Mouse (Mus musculus) midbrain, embryonic 14.5 days (tissue): ENCODE measurements at regions not wholly inside any gene's neighbourhood (a gene's known extent, or its start where the extent isn't known, plus 50 kb on each side); places are given as distances from the start of the nearest gene placed in this dataset.
A peak's percentile ranks its signal among the peaks of the same experiment; 100 is the strongest.

Source experiments
- ATAC-seq: fragments of 200-750 bp; cut with Nextera tagmentation; 2 replicates; pipeline ENCODE4 v1.8.0; 2017; ENCODE audit warnings: moderate number of reproducible peaks, moderate library complexity; ENCODE audit not compliant: low FRiP score, low TSS enrichment
- DNase-seq: peaks from one replicate; pipeline ENCODE4 v3.0.0-alpha.2; 2015
- H3K27ac ChIP-seq: fragments of 300-500 bp; sonication (generic); replicated peaks from 2 replicates; pipeline ENCODE4 v1.5.1; 2014; ENCODE audit warnings: mild to moderate bottlenecking, low read depth, low read length, moderate library complexity
- H3K27me3 ChIP-seq: fragments of 300-500 bp; sonication (generic); 2 replicates; pipeline ENCODE4 v1.6.1; 2014; ENCODE audit warnings: low read length, control low read depth, mixed read lengths; ENCODE audit not compliant: control insufficient read depth, insufficient read depth
- H3K36me3 ChIP-seq: fragments of 300-500 bp; sonication (generic); 2 replicates; pipeline ENCODE4 v1.6.1; 2014; ENCODE audit warnings: low read length, control low read depth; ENCODE audit not compliant: control insufficient read depth, insufficient read depth
- H3K4me1 ChIP-seq: fragments of 300-500 bp; sonication (generic); 2 replicates; pipeline ENCODE4 v1.6.1; 2014; ENCODE audit warnings: mild to moderate bottlenecking, antibody characterized with exemption, low read length, control low read depth; ENCODE audit not compliant: control insufficient read depth, insufficient read depth
- H3K4me2 ChIP-seq: fragments of 300-500 bp; sonication (generic); 2 replicates; pipeline ENCODE4 v1.6.1; 2014; ENCODE audit warnings: mild to moderate bottlenecking, low read length, moderate library complexity
- H3K4me3 ChIP-seq: fragments of 300-500 bp; sonication (generic); replicated peaks from 2 replicates; pipeline ENCODE4 v1.5.1; 2014; ENCODE audit warnings: low read depth, low read length
- H3K9ac ChIP-seq: fragments of 300-500 bp; sonication (generic); replicated peaks from 2 replicates; pipeline ENCODE4 v1.6.1; 2014; ENCODE audit warnings: mild to moderate bottlenecking, low read length, moderate library complexity
- H3K9me3 ChIP-seq: fragments of 300-500 bp; sonication (generic); 2 replicates; pipeline ENCODE4 v1.6.1; 2016; ENCODE audit warnings: low read length, control low read depth, mixed read lengths; ENCODE audit not compliant: control insufficient read depth
- WGBS: fragments of 180-500 bp; shearing (Covaris S2); extraction: QIAGEN DNeasy Blood & Tissue Kit; methylation state at CpG from one replicate; pipeline ENCODE4 v1.1.7; 2014; 5-methylcytosine and 5-hydroxymethylcytosine counted together

DNA sequence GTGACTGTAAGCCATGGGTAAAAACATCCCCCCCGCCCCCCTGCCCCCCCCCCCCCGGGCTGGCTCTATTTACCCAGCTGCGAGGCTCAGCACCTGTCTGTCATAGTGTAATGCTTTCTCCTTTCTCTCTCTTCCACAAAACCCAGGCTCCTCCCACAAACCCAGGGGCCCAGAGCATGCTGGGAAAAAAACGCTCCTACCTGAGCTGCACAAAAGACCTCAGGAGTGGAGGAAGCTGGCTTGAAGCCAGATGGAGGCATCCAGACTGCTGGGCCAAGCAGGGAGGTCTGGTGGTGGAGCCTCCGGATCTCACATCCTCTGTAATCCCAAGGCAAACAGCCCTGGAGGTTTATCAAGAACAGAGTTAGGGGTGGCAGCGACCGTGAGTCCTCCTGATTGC, 553.6 kb downstream of the Med13l start:
- ATAC-seq (no peak), DNase-seq (peak; percentile 35)
- Histone ChIP-seq H3K9me3 (no peaks in the 10 kb centered on the region), H3K4me3 (no peak overlapping the region), H3K4me2 (no peak overlapping the region), H3K27me3 (no peaks in the 10 kb centered on the region), H3K36me3 (no peaks in the 10 kb centered on the region), H3K9ac (no peak overlapping the region), H3K4me1 (no peaks in the 10 kb centered on the region), H3K27ac (no peak overlapping the region)
- WGBS: 52% methylated on average over 7 of the region's 7 CpGs

DNA sequence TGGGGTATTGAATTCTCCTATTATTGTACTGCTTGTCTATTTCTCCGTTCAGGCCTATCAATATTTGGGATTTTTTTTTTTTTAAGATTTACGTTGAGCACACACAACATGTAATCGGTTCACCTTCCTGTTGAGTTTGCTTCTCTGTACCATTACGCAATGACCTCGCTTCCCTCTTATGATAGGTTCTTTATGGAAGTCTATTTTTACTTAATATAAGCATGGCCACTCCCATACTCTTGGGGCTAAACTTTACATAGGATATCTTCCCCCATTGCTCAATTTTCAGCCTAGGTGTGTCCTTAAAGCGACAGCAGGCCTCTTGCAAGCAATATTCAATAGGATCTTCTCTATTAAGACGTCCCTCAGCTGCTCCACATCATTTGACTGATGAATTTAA, 544.7 kb upstream of the Tbx3 start:
- Histone ChIP-seq H3K9me3 (no peaks in the 10 kb centered on the region), H3K36me3 (no peaks in the 10 kb centered on the region), H3K4me2 (no peak overlapping the region), H3K4me1 (no peaks in the 10 kb centered on the region), H3K27me3 (no peaks in the 10 kb centered on the region), H3K27ac (no peak overlapping the region), H3K4me3 (no peak overlapping the region), H3K9ac (no peak overlapping the region)
- WGBS: 91% methylated on average over 7 of the region's 7 CpGs
- DNase-seq (no peak), ATAC-seq (no peak)

GRCm38 (mm10) chr5:119130176-119130575, 540.3 kb upstream of the Tbx3 start:
- H3K27ac ChIP-seq: no peak overlapping the region
- no peak overlapping the region for H3K9ac ChIP-seq
- WGBS: 92% methylated on average over 7 of the region's 7 CpGs
- H3K4me2 ChIP-seq: no peak overlapping the region
- H3K27me3 ChIP-seq: no peaks in the 10 kb centered on the region
- no peaks in the 10 kb centered on the region for H3K36me3 ChIP-seq
- no peaks in the 10 kb centered on the region for H3K4me1 ChIP-seq
- no peak for ATAC-seq
- H3K9me3 ChIP-seq: no peaks in the 10 kb centered on the region
- DNase-seq: no peak
- H3K4me3 ChIP-seq: no peak overlapping the region

DNA sequence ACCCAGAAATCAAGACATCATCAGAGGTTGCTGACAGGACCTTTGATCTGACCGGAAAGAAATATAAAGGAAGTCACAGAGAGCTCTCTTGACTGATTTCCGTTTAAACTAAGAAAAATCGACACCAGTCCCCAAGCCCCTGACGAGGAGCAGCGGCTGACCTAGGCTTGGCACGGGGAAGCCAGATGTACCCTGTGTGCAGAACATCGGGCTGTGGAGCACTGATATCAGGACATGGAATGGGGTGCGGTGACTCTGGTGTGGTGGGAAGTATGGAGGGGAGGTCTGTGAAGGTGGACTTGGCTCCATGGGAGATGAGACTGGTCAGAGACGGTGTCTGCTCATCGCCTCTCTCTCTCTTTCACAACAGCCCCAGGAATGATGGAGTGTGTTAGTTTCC, 539.0 kb upstream of the Tbx3 start:
- H3K9ac ChIP-seq: no peak overlapping the region
- no peaks in the 10 kb centered on the region for H3K27me3 ChIP-seq
- no peaks in the 10 kb centered on the region for H3K4me1 ChIP-seq
- no peaks in the 10 kb centered on the region for H3K9me3 ChIP-seq
- WGBS: 60% methylated on average over 10 of the region's 10 CpGs
- H3K4me2 ChIP-seq: no peak overlapping the region
- no peak overlapping the region for H3K4me3 ChIP-seq
- DNase-seq: no peak
- H3K36me3 ChIP-seq: no peaks in the 10 kb centered on the region
- H3K27ac ChIP-seq: no peak overlapping the region
- ATAC-seq: no peak

DNA sequence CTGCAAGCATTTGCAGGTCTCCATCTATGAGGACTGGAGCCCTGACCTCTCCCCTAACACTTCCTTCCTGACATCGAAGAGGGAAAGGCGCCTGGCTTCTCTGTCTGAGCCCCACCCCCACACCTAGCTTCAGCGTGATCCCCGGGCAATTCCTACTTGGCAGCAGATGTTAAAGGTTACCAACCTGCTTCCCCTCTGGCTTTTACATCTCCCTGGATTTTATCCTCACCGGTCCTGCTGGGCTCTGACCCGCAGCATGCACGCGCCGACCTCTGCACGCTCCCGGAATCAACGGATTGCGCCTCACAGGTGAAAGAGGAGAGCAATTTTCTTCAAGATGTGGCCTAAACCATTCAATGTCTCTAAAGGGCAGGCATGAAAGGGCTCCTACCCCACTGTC, 537.1 kb upstream of the Tbx3 start:
- Histone ChIP-seq H3K27ac (no peak overlapping the region), H3K9ac (no peak overlapping the region), H3K27me3 (no peaks in the 10 kb centered on the region), H3K4me3 (no peak overlapping the region), H3K4me2 (no peak overlapping the region), H3K9me3 (no peaks in the 10 kb centered on the region), H3K36me3 (no peaks in the 10 kb centered on the region), H3K4me1 (no peaks in the 10 kb centered on the region)
- 58% methylated on average over 13 of the region's 13 CpGs for WGBS
- DNase-seq: no peak
- ATAC-seq: no peak

GRCm38 (mm10) chr5:119136916-119137315, 533.6 kb upstream of the Tbx3 start:
- no peaks in the 10 kb centered on the region for H3K27me3 ChIP-seq
- H3K27ac ChIP-seq: no peak overlapping the region
- H3K9ac ChIP-seq: no peak overlapping the region
- no peaks in the 10 kb centered on the region for H3K36me3 ChIP-seq
- H3K4me3 ChIP-seq: no peak overlapping the region
- no peaks in the 10 kb centered on the region for H3K4me1 ChIP-seq
- 84% methylated on average over 8 of the region's 8 CpGs for WGBS
- H3K4me2 ChIP-seq: no peak overlapping the region
- no peak for DNase-seq
- no peak for ATAC-seq
- no peaks in the 10 kb centered on the region for H3K9me3 ChIP-seq

DNA sequence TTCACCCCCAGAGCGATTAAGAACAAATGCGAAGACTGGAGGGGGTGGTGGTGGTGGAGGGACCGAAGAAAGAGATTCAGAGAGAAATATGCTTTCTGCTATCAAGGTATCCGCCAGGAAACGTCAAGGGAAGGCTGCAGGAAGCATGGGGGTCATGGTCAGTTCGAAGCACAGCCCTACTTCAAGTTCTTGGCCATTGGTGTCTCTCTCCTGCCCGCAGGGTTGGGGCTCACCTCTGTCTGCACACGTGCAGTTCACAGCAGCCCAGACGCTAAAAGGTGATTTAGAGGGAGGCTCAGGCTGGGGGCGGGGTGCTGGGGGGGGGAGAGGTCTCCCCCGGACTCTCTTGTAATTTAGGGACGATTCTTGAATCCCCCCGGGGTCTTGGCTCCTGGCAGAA, 533.1 kb upstream of the Tbx3 start:
- no peak overlapping the region for H3K27ac ChIP-seq
- no peaks in the 10 kb centered on the region for H3K4me1 ChIP-seq
- H3K36me3 ChIP-seq: no peaks in the 10 kb centered on the region
- H3K4me3 ChIP-seq: no peak overlapping the region
- DNase-seq (no peak), ATAC-seq (no peak)
- no peaks in the 10 kb centered on the region for H3K9me3 ChIP-seq
- no peak overlapping the region for H3K4me2 ChIP-seq
- no peaks in the 10 kb centered on the region for H3K27me3 ChIP-seq
- H3K9ac ChIP-seq: no peak overlapping the region
- WGBS: 74% methylated on average over 13 of the region's 13 CpGs

- Histone ChIP-seq H3K36me3 (no peaks in the 10 kb centered on the region), H3K9me3 (no peaks in the 10 kb centered on the region), H3K27ac (no peak overlapping the region), H3K4me2 (no peak overlapping the region), H3K4me1 (no peaks in the 10 kb centered on the region), H3K9ac (no peak overlapping the region), H3K4me3 (no peak overlapping the region), H3K27me3 (no peaks in the 10 kb centered on the region)
- WGBS: 67% methylated on average over 10 of the region's 10 CpGs
- ATAC-seq (no peak), DNase-seq (peak; percentile 31)
Measured at GRCm38 (mm10) chr5:119137821-119138221, 532.6 kb upstream of the Tbx3 start.

DNA sequence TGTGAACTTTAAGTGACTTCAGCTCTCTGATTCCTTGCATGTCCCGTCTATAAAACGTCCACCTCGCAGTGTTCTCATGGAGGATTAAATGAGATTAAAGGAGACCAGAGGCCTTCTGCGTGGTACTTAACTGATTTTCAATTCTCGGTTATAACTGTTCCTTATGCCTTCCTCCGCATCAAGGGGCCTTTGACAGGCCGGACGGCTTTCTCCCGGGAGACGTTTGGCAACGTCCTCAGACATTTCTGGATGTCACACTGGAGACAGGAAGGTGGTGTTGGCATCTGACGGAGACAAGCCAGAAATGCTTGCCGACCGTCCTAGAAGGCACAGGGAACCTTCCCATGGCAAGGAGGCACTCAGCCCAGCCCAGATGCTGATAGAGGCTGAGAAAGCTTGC, 532.2 kb upstream of the Tbx3 start:
- Histone ChIP-seq H3K27me3 (no peaks in the 10 kb centered on the region), H3K9ac (no peak overlapping the region), H3K4me2 (no peak overlapping the region), H3K4me1 (no peaks in the 10 kb centered on the region), H3K9me3 (no peaks in the 10 kb centered on the region), H3K4me3 (no peak overlapping the region), H3K36me3 (no peaks in the 10 kb centered on the region), H3K27ac (no peak overlapping the region)
- 17% methylated on average over 14 of the region's 14 CpGs for WGBS
- DNase-seq (peak; percentile 15), ATAC-seq (no peak)
